Mouse (Mus musculus) midbrain, embryonic 12.5 days (tissue): ENCODE data around the gene Vmn1r128. TPM values are rescaled to one million over a fixed set of nuclear protein-coding genes. Genes with fewer than 3 reads are reported as not detected.
"Not testable (repeated sequence)": the region's sequence is repeated elsewhere in the genome, so short reads cannot be mapped to it uniquely, and the experiment has no call there.

Source experiments
- ATAC-seq: fragments of 200-750 bp; cut with Nextera tagmentation; 2 replicates; pipeline ENCODE4 v1.8.0; 2017; ENCODE audit warnings: low read depth, moderate TSS enrichment, moderate library complexity; ENCODE audit not compliant: low FRiP score
- H3K27ac ChIP-seq: fragments of 300-500 bp; sonication (generic); replicated peaks from 2 replicates; pipeline ENCODE4 v1.5.1; 2016; ENCODE audit warnings: mild to moderate bottlenecking
- H3K27me3 ChIP-seq: fragments of 300-500 bp; sonication (generic); 2 replicates; pipeline ENCODE4 v1.6.1; 2016; ENCODE audit warnings: mild to moderate bottlenecking
- H3K36me3 ChIP-seq: fragments of 300-500 bp; sonication (generic); 2 replicates; pipeline ENCODE4 v1.6.1; 2016
- H3K4me1 ChIP-seq: fragments of 300-500 bp; sonication (generic); 2 replicates; pipeline ENCODE4 v1.6.1; 2016
- H3K4me2 ChIP-seq: fragments of 300-500 bp; sonication (generic); replicated peaks from 2 replicates; pipeline ENCODE4 v1.6.1; 2016; ENCODE audit warnings: mild to moderate bottlenecking, moderate library complexity
- H3K4me3 ChIP-seq: fragments of 300-500 bp; sonication (generic); 2 replicates; pipeline ENCODE4 v1.5.1; 2016; ENCODE audit warnings: mild to moderate bottlenecking
- H3K9ac ChIP-seq: fragments of 300-500 bp; sonication (generic); replicated peaks from 2 replicates; pipeline ENCODE4 v1.6.1; 2016; ENCODE audit warnings: mild to moderate bottlenecking, moderate library complexity
- H3K9me3 ChIP-seq: fragments of 300-500 bp; sonication (generic); 2 replicates; pipeline ENCODE4 v1.6.1; 2016; ENCODE audit warnings: mild to moderate bottlenecking
- WGBS: fragments of 180-500 bp; shearing (Covaris S2); methylation state at CpG from one replicate; pipeline ENCODE4 v1.1.7; 2016; 5-methylcytosine and 5-hydroxymethylcytosine counted together
- polyA plus RNA-seq: library from polyadenylated mRNA; unstranded; fragments of >200 nt; fragmentation: Nextera tagmentation; extraction: Ambion mirVana; gene quantifications from 2 replicates; pipeline ENCODE4 v1.2.1, GENCODE M21; 2016

Gene Vmn1r128
- not detected in 2 replicates for polyA plus RNA-seq

- H3K9ac ChIP-seq, H3K36me3 ChIP-seq, H3K4me3 ChIP-seq, H3K27ac ChIP-seq, H3K9me3 ChIP-seq, H3K27me3 ChIP-seq, ATAC-seq, H3K4me2 ChIP-seq, H3K4me1 ChIP-seq: not testable (repeated sequence)
- 71% methylated on average over 1 of the region's 1 CpGs for WGBS
Observed at GRCm38 (mm10) chr7:21349073-21349472, at the start of gene Vmn1r128. Gene Vmn1r128 (plus strand): TSS chr7:21349373.

- H3K4me1 ChIP-seq, H3K4me2 ChIP-seq, ATAC-seq, H3K27me3 ChIP-seq, H3K9ac ChIP-seq, H3K36me3 ChIP-seq, H3K27ac ChIP-seq, H3K4me3 ChIP-seq, H3K9me3 ChIP-seq: not testable (repeated sequence)
- no CpG with 5 or more reads among the region's 5 CpGs for whole genome bisulfite sequencing
Observed at GRCm38 (mm10) chr7:21301367-21301766, 47.8 kb upstream of the Vmn1r128 start, which contains the start of gene Vmn1r126. Gene Vmn1r126 (minus strand): TSS chr7:21301467.

DNA sequence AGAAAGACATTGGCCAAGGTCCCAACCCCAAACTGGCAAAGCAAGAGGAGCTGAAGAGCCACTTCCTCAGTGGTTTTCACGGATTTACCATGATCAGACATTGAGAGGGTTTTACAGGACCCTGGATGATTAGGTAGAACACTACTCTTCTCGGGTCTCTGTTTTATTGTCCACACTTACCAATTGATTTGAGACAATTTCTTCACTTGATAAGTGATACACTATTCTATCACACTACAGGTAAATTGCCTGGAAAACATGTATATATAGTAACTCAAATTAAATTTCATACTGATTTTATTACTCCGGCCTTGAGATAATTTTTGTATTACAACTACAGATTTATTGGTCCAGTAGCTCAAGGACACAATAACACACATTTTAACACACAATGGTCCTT is 29.4 kb upstream of the Vmn1r128 start, which contains the start of gene Vmn1r127:
Gene Vmn1r127 (minus strand): TSS at position 101 of the 400 bp plus-strand sequence.
- H3K9ac ChIP-seq, H3K9me3 ChIP-seq, H3K4me2 ChIP-seq, H3K27ac ChIP-seq, ATAC-seq, H3K36me3 ChIP-seq, H3K4me1 ChIP-seq, H3K4me3 ChIP-seq, H3K27me3 ChIP-seq: not testable (repeated sequence)
- WGBS = no CpG with 5 or more reads among the region's 3 CpGs

GRCm38 (mm10) chr7:21361191-21361590 is 12.0 kb downstream of the Vmn1r128 start, which contains the start of gene Vmn1r129:
Gene Vmn1r129 (minus strand): TSS chr7:21361291.
- WGBS = no CpG with 5 or more reads among the region's 1 CpGs
- H3K27ac ChIP-seq, H3K36me3 ChIP-seq, H3K9me3 ChIP-seq, ATAC-seq, H3K4me1 ChIP-seq, H3K4me2 ChIP-seq, H3K27me3 ChIP-seq, H3K9ac ChIP-seq, H3K4me3 ChIP-seq: not testable (repeated sequence)

Other genes with a start within 250 kb of the Vmn1r128 start
- gene Vmn1r122, start 215.2 kb upstream of the Vmn1r128 start, polyA plus RNA-seq = not detected in 2 replicates
- not detected in 2 replicates for gene Vmn1r123, start 187.2 kb upstream of the Vmn1r128 start, polyA plus RNA-seq
- not detected in 2 replicates for gene Gm5157, start 158.9 kb upstream of the Vmn1r128 start, polyA plus RNA-seq
- not detected in 2 replicates for gene Vmn1r124, start 88.8 kb upstream of the Vmn1r128 start, polyA plus RNA-seq
- gene Vmn1r125, start 77.2 kb upstream of the Vmn1r128 start, polyA plus RNA-seq = not detected in 2 replicates
- gene Vmn1r126, start 47.9 kb upstream of the Vmn1r128 start, polyA plus RNA-seq = not detected in 2 replicates
- gene Vmn1r127, start 29.5 kb upstream of the Vmn1r128 start, polyA plus RNA-seq = not detected in 2 replicates
- not detected in 2 replicates for gene Vmn1r129, start 11.9 kb downstream of the Vmn1r128 start, polyA plus RNA-seq
- gene Gm6882, start 83.4 kb downstream of the Vmn1r128 start, polyA plus RNA-seq = not detected in 2 replicates
- not detected in 2 replicates for gene Vmn1r130, start 162.4 kb downstream of the Vmn1r128 start, polyA plus RNA-seq
- not detected in 2 replicates for gene Vmn1r131, start 196.7 kb downstream of the Vmn1r128 start, polyA plus RNA-seq